Mouse (Mus musculus): ENCODE measurements around the gene Inhbc.

Inhbc gene

GRCm38 (mm10) chr10:127369834-127370820, at the start of gene Inhbc:
Inhbc (minus strand) TSS chr10:127370431.
- in situ Hi-C loops (cut with MboI, MseI): no loop called here

GRCm38 (mm10) chr10:127414141-127414540, 43.9 kb upstream of the Inhbc start:
- in situ Hi-C loops (cut with MboI, MseI): no loop called here

- in situ Hi-C loops (cut with MboI, MseI): no loop called here
These were observed 43.4 kb upstream of the Inhbc start for GRCm38 (mm10) chr10:127413585-127413984.

GRCm38 (mm10) chr10:127412776-127413175, 42.5 kb upstream of the Inhbc start:
- in situ Hi-C loops (cut with MboI, MseI): no loop called here

- in situ Hi-C loops (cut with MboI, MseI): no loop called here
These were observed 41.9 kb upstream of the Inhbc start for GRCm38 (mm10) chr10:127412101-127412500.

GRCm38 (mm10) chr10:127407391-127407790, 37.2 kb upstream of the Inhbc start:
- in situ Hi-C loops (cut with MboI, MseI): no loop called here

- in situ Hi-C loops (cut with MboI, MseI): no loop called here
These were observed 34.5 kb upstream of the Inhbc start for GRCm38 (mm10) chr10:127404701-127405100.

- in situ Hi-C loops (cut with MboI, MseI): no loop called here
These were observed 21.5 kb upstream of the Inhbc start for GRCm38 (mm10) chr10:127391774-127392173.

- in situ Hi-C loops (cut with MboI, MseI): no loop called here
These were observed 11.5 kb upstream of the Inhbc start for GRCm38 (mm10) chr10:127381743-127382134.

GRCm38 (mm10) chr10:127380767-127381742, 10.8 kb upstream of the Inhbc start:
- in situ Hi-C loops (cut with MboI, MseI): no loop called here

- in situ Hi-C loops (cut with MboI, MseI): no loop called here
These were observed 10.0 kb upstream of the Inhbc start, which contains the start of gene R3hdm2 for GRCm38 (mm10) chr10:127380251-127380691. R3hdm2 (plus strand) TSS chr10:127380327.

- in situ Hi-C loops (cut with MboI, MseI): no loop called here
These were observed 9.4 kb upstream of the Inhbc start for GRCm38 (mm10) chr10:127379654-127380053.

- in situ Hi-C loops (cut with MboI, MseI): no loop called here
These were observed 7.5 kb upstream of the Inhbc start for GRCm38 (mm10) chr10:127377700-127378099.

GRCm38 (mm10) chr10:127371023-127371422, 792 bp upstream of the Inhbc start:
- in situ Hi-C loops (cut with MboI, MseI): no loop called here

- in situ Hi-C loops (cut with MboI, MseI): no loop called here
These were observed 2.0 kb downstream of the Inhbc start for GRCm38 (mm10) chr10:127368273-127368672.

- in situ Hi-C loops (cut with MboI, MseI): no loop called here
These were observed 3.1 kb downstream of the Inhbc start for GRCm38 (mm10) chr10:127367116-127367515.

- in situ Hi-C loops (cut with MboI, MseI): no loop called here
These were observed 9.5 kb downstream of the Inhbc start for GRCm38 (mm10) chr10:127360714-127361113.

- in situ Hi-C loops (cut with MboI, MseI): no loop called here
These were observed 14.9 kb downstream of the Inhbc start for GRCm38 (mm10) chr10:127355336-127355735.

- in situ Hi-C loops (cut with MboI, MseI): no loop called here
These were observed 16.0 kb downstream of the Inhbc start, which contains the start of gene Inhbe for GRCm38 (mm10) chr10:127353909-127354895. Inhbe (minus strand) TSS chr10:127354411.

- in situ Hi-C loops (cut with MboI, MseI): no loop called here
These were observed 17.5 kb downstream of the Inhbc start for GRCm38 (mm10) chr10:127352766-127353165.

GRCm38 (mm10) chr10:127352187-127352586, 18.0 kb downstream of the Inhbc start:
- in situ Hi-C loops (cut with MboI, MseI): no loop called here
